In the genomic region with DNA sequence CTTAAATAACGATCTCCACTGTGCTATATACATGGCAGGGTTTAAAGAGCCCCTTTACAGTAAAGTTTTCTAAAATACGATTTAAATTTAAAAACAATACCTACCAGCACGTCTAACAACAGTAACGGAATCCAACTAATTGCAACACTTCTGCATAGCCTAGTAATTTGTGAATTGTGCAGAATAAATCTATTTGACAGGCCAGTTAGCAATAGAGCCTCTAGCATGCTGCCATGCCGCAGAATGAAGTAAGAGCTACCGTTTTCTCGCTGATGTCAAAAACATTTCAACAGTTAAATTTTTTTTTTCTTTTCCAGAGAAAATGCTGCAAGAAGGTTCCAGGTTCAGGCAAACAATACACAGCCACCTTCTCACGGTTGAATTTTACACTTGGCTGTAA, we compare ENCODE assay signal across 9 mouse cellular contexts.
DNase-seq lines count a peak whose midpoint lies in the region; ATAC-seq and TF ChIP-seq lines count a peak whose summit lies in the region.
"Had no signal": no experiment of that assay in that cellular context is flagged by ENCODE, and none has a peak within 500 bp of the region (broad histone marks: within the 10 kb centered on the region; RNA-seq: fewer than 3 reads in every experiment).

No protein-coding gene starts in this region.

- peak overlapping the region; percentile 65 for H3K4me3 ChIP-seq in heart, embryonic 16.5 days (ENCODE audit: low read length)
- H3K4me3 ChIP-seq in forebrain, embryonic 14.5 days (ENCODE audit: low read depth, low read length): peak overlapping the region; percentile 32
- H3K4me3 ChIP-seq in midbrain, embryonic 12.5 days: peak overlapping the region; percentile 35

- peak overlapping the region; percentile 14; the same call in 1 of the 2 replicates for H3K27ac ChIP-seq in heart, embryonic 16.5 days (ENCODE audit: low read length)
- H3K27ac ChIP-seq in forebrain, embryonic 14.5 days (ENCODE audit: low read depth, low read length): no peak overlapping the region
- H3K27ac ChIP-seq in midbrain, embryonic 12.5 days (replicated peaks): no peak overlapping the region

- H3K4me1 ChIP-seq in heart, embryonic 16.5 days (ENCODE audit: control insufficient read depth, insufficient read depth, low read length): peaks cover 5% of the 10 kb centered on the region; the same call in 1 of the 2 replicates
- H3K4me1 ChIP-seq in forebrain, embryonic 14.5 days (ENCODE audit: control insufficient read depth, insufficient read depth, low read length): 0 out of 2 replicates have a peak, but pooled peaks cover 6% of the 10 kb centered on the region
- peaks cover 11% of the 10 kb centered on the region for H3K4me1 ChIP-seq in midbrain, embryonic 12.5 days

- no peak for ATAC-seq in heart, embryonic 16.5 days (replicated peaks; ENCODE audit: extremely low read depth, insufficient read depth, low FRiP score)
- no peak for ATAC-seq in forebrain, embryonic 14.5 days
- ATAC-seq in midbrain, embryonic 12.5 days (ENCODE audit: low FRiP score, low read depth): no peak
- no peak for ATAC-seq in frontal cortex, adult (ENCODE audit: low TSS enrichment)

- DNase-seq in heart, adult 9 months (ENCODE audit: low spot score in 2 of 2): no peak
- peak; percentile 26 for DNase-seq in brain, embryonic 14.5 days (ENCODE audit: low read depth)
- DNase-seq in forebrain, embryonic 14.5 days (ENCODE audit: low spot score): no peak
- no peak for DNase-seq in ovary, adult 18-20 months (ENCODE audit: low spot score)
- DNase-seq in left cerebral cortex, postnatal 10 days (ENCODE audit: extremely low spot score in 1 of 2, low spot score in 2 of 2): no peak
- DNase-seq: thymus, postnatal 4 days had no signal

- TF ChIP-seq POLR2A in brain, embryonic 14.5 days (IDR thresholded peaks at IDR 0.05; ENCODE audit: borderline replicate concordance, extremely low read depth, insufficient read depth, insufficient read length, poor library complexity, severe bottlenecking): no peak

- intact Hi-C loops in left cerebral cortex, postnatal 10 days (cut with DNase I): loop anchor here (5.0 kb wide), 1 partner anchor 457 kb away; no protein-coding TSS in a partner anchor

- no peaks in the 10 kb centered on the region for H3K9me3 ChIP-seq in heart, embryonic 16.5 days (replicated peaks; ENCODE audit: control insufficient read depth, low read length)
- H3K9me3 ChIP-seq in forebrain, embryonic 14.5 days (replicated peaks; ENCODE audit: control insufficient read depth, low read length): no peaks in the 10 kb centered on the region
- no peaks in the 10 kb centered on the region for H3K9me3 ChIP-seq in midbrain, embryonic 12.5 days

- H3K4me2 ChIP-seq in heart, embryonic 16.5 days (ENCODE audit: low read depth, low read length): peak overlapping the region; percentile 69
- peak overlapping the region; percentile 54 for H3K4me2 ChIP-seq in forebrain, embryonic 14.5 days (ENCODE audit: low read length)
- peak overlapping the region; percentile 53 for H3K4me2 ChIP-seq in midbrain, embryonic 12.5 days (replicated peaks)

- H3K27me3 ChIP-seq in heart, embryonic 16.5 days (ENCODE audit: control insufficient read depth, insufficient read depth, low read length): no peaks in the 10 kb centered on the region
- H3K27me3 ChIP-seq in forebrain, embryonic 14.5 days (replicated peaks; ENCODE audit: control insufficient read depth, insufficient read depth, low read length): no peaks in the 10 kb centered on the region
- peaks cover 13% of the 10 kb centered on the region for H3K27me3 ChIP-seq in midbrain, embryonic 12.5 days

- 58% methylated on average over 8 of the region's 8 CpGs for WGBS in heart, embryonic 16.5 days
- 34% methylated on average over 8 of the region's 8 CpGs for WGBS in forebrain, embryonic 14.5 days
- 69% methylated on average over 8 of the region's 8 CpGs for whole genome bisulfite sequencing in midbrain, embryonic 12.5 days

- no peak for TF ChIP-seq CTCF in brain, embryonic 14.5 days (IDR thresholded peaks at IDR 0.05; ENCODE audit: borderline replicate concordance, extremely low read depth, insufficient read depth, insufficient read length)

- no peaks in the 10 kb centered on the region for H3K36me3 ChIP-seq in heart, embryonic 16.5 days (ENCODE audit: control insufficient read depth, insufficient read depth)
- H3K36me3 ChIP-seq in forebrain, embryonic 14.5 days (ENCODE audit: control insufficient read depth, insufficient read depth, low read length): no peaks in the 10 kb centered on the region
- no peaks in the 10 kb centered on the region for H3K36me3 ChIP-seq in midbrain, embryonic 12.5 days

- H3K9ac ChIP-seq in heart, embryonic 16.5 days (ENCODE audit: low read length): peak overlapping the region; percentile 63
- peak overlapping the region; percentile 53; the same call in 1 of the 2 replicates for H3K9ac ChIP-seq in forebrain, embryonic 14.5 days (ENCODE audit: low read length)
- H3K9ac ChIP-seq in midbrain, embryonic 12.5 days (replicated peaks): no peak overlapping the region
